Mouse (Mus musculus): ENCODE results near the gene Carm1. TPM values are rescaled to one million over a fixed set of nuclear protein-coding genes. Genes with fewer than 3 reads are reported as not detected.

Carm1 gene
- polyA plus RNA-seq, 1 experiment from 2014 or later = 9.3 TPM

GRCm38 (mm10) chr9:21625342-21626339, 78.9 kb downstream of the Carm1 start:
- no peak overlapping the region for H3K27ac ChIP-seq (ENCODE audit: low read length)
- H3K9ac ChIP-seq (ENCODE audit: low read depth, low read length) = no peak overlapping the region
- no peak for ATAC-seq (ENCODE audit: low read depth)
- H3K4me2 ChIP-seq (ENCODE audit: low read depth, low read length) = no peak overlapping the region
- 75% methylated on average over 9 of the region's 10 CpGs for WGBS (ENCODE audit: insufficient replicate concordance)
- H3K9me3 ChIP-seq (replicated peaks; ENCODE audit: control insufficient read depth, low read length) = no peaks in the 10 kb centered on the region
- no peaks in the 10 kb centered on the region for H3K36me3 ChIP-seq (ENCODE audit: control insufficient read depth, insufficient read depth)
- H3K27me3 ChIP-seq (ENCODE audit: control insufficient read depth, insufficient read depth, low read depth, low read length) = no peaks in the 10 kb centered on the region
- H3K4me3 ChIP-seq (ENCODE audit: low read depth, low read length) = no peak overlapping the region
- H3K4me1 ChIP-seq (ENCODE audit: control insufficient read depth, low read depth, low read length) = peaks cover 4% of the 10 kb centered on the region

GRCm38 (mm10) chr9:21626571-21626970, 79.9 kb downstream of the Carm1 start:
- Histone ChIP-seq H3K4me3 (ENCODE audit: low read depth, low read length) (no peak overlapping the region), H3K9me3 (replicated peaks; ENCODE audit: control insufficient read depth, low read length) (no peaks in the 10 kb centered on the region), H3K36me3 (ENCODE audit: control insufficient read depth, insufficient read depth) (no peaks in the 10 kb centered on the region), H3K27ac (ENCODE audit: low read length) (no peak overlapping the region), H3K9ac (ENCODE audit: low read depth, low read length) (no peak overlapping the region), H3K27me3 (ENCODE audit: control insufficient read depth, insufficient read depth, low read depth, low read length) (no peaks in the 10 kb centered on the region), H3K4me2 (ENCODE audit: low read depth, low read length) (no peak overlapping the region), H3K4me1 (ENCODE audit: control insufficient read depth, low read depth, low read length) (peaks cover 4% of the 10 kb centered on the region)
- ATAC-seq (ENCODE audit: low read depth) = no peak

- Histone ChIP-seq H3K36me3 (ENCODE audit: control insufficient read depth, insufficient read depth) (no peaks in the 10 kb centered on the region), H3K4me3 (ENCODE audit: low read depth, low read length) (no peak overlapping the region), H3K4me1 (ENCODE audit: control insufficient read depth, low read depth, low read length) (peaks cover 4% of the 10 kb centered on the region), H3K9ac (ENCODE audit: low read depth, low read length) (no peak overlapping the region), H3K27ac (ENCODE audit: low read length) (no peak overlapping the region), H3K9me3 (replicated peaks; ENCODE audit: control insufficient read depth, low read length) (no peaks in the 10 kb centered on the region), H3K27me3 (ENCODE audit: control insufficient read depth, insufficient read depth, low read depth, low read length) (no peaks in the 10 kb centered on the region), H3K4me2 (ENCODE audit: low read depth, low read length) (no peak overlapping the region)
- 72% methylated on average over 5 of the region's 5 CpGs for WGBS (ENCODE audit: insufficient replicate concordance)
- no peak for ATAC-seq (ENCODE audit: low read depth)
Measured at GRCm38 (mm10) chr9:21627145-21627795, 80.6 kb downstream of the Carm1 start.

- ATAC-seq (ENCODE audit: low read depth) = no peak
- Histone ChIP-seq H3K27ac (ENCODE audit: low read length) (no peak overlapping the region), H3K9ac (ENCODE audit: low read depth, low read length) (no peak overlapping the region), H3K36me3 (ENCODE audit: control insufficient read depth, insufficient read depth) (peaks cover 7% of the 10 kb centered on the region), H3K27me3 (ENCODE audit: control insufficient read depth, insufficient read depth, low read depth, low read length) (no peaks in the 10 kb centered on the region), H3K4me2 (ENCODE audit: low read depth, low read length) (no peak overlapping the region), H3K9me3 (replicated peaks; ENCODE audit: control insufficient read depth, low read length) (no peaks in the 10 kb centered on the region), H3K4me1 (ENCODE audit: control insufficient read depth, low read depth, low read length) (no peaks in the 10 kb centered on the region), H3K4me3 (ENCODE audit: low read depth, low read length) (no peak overlapping the region)
- 64% methylated on average over 3 of the region's 3 CpGs for WGBS (ENCODE audit: insufficient replicate concordance)
Measured at GRCm38 (mm10) chr9:21630673-21631072, 84.0 kb downstream of the Carm1 start.

GRCm38 (mm10) chr9:21633106-21633505, 86.4 kb downstream of the Carm1 start:
- H3K4me2 ChIP-seq (ENCODE audit: low read depth, low read length) = no peak overlapping the region
- no peaks in the 10 kb centered on the region for H3K27me3 ChIP-seq (ENCODE audit: control insufficient read depth, insufficient read depth, low read depth, low read length)
- ATAC-seq (ENCODE audit: low read depth) = no peak
- H3K36me3 ChIP-seq (ENCODE audit: control insufficient read depth, insufficient read depth) = peaks cover 29% of the 10 kb centered on the region
- 72% methylated on average over 3 of the region's 3 CpGs for WGBS (ENCODE audit: insufficient replicate concordance)
- H3K9ac ChIP-seq (ENCODE audit: low read depth, low read length) = no peak overlapping the region
- no peaks in the 10 kb centered on the region for H3K9me3 ChIP-seq (replicated peaks; ENCODE audit: control insufficient read depth, low read length)
- no peaks in the 10 kb centered on the region for H3K4me1 ChIP-seq (ENCODE audit: control insufficient read depth, low read depth, low read length)
- H3K4me3 ChIP-seq (ENCODE audit: low read depth, low read length) = no peak overlapping the region
- no peak overlapping the region for H3K27ac ChIP-seq (ENCODE audit: low read length)

- H3K36me3 ChIP-seq (ENCODE audit: control insufficient read depth, insufficient read depth) = peaks cover 49% of the 10 kb centered on the region
- no peak overlapping the region for H3K27ac ChIP-seq (ENCODE audit: low read length)
- H3K9me3 ChIP-seq (replicated peaks; ENCODE audit: control insufficient read depth, low read length) = no peaks in the 10 kb centered on the region
- no peak overlapping the region for H3K4me2 ChIP-seq (ENCODE audit: low read depth, low read length)
- 80% methylated on average over 7 of the region's 7 CpGs for WGBS (ENCODE audit: insufficient replicate concordance)
- no peak for ATAC-seq (ENCODE audit: low read depth)
- H3K4me3 ChIP-seq (ENCODE audit: low read depth, low read length) = no peak overlapping the region
- no peaks in the 10 kb centered on the region for H3K4me1 ChIP-seq (ENCODE audit: control insufficient read depth, low read depth, low read length)
- no peaks in the 10 kb centered on the region for H3K27me3 ChIP-seq (ENCODE audit: control insufficient read depth, insufficient read depth, low read depth, low read length)
- no peak overlapping the region for H3K9ac ChIP-seq (ENCODE audit: low read depth, low read length)
Measured at GRCm38 (mm10) chr9:21635639-21636038, 88.9 kb downstream of the Carm1 start.

- peaks cover 69% of the 10 kb centered on the region for H3K36me3 ChIP-seq (ENCODE audit: control insufficient read depth, insufficient read depth)
Measured at GRCm38 (mm10) chr9:21639031-21639430, 92.3 kb downstream of the Carm1 start.

More at GRCm38 (mm10) chr9:21639031-21639430, 92.3 kb downstream of the Carm1 start:
- ATAC-seq (ENCODE audit: low read depth) = no peak
- H3K4me1 ChIP-seq (ENCODE audit: control insufficient read depth, low read depth, low read length) = no peaks in the 10 kb centered on the region
- H3K27ac ChIP-seq (ENCODE audit: low read length) = no peak overlapping the region
- H3K4me3 ChIP-seq (ENCODE audit: low read depth, low read length) = no peak overlapping the region
- H3K9me3 ChIP-seq (replicated peaks; ENCODE audit: control insufficient read depth, low read length) = no peaks in the 10 kb centered on the region
- WGBS (ENCODE audit: insufficient replicate concordance) = 92% methylated on average over 11 of the region's 11 CpGs
- no peak overlapping the region for H3K9ac ChIP-seq (ENCODE audit: low read depth, low read length)
- no peaks in the 10 kb centered on the region for H3K27me3 ChIP-seq (ENCODE audit: control insufficient read depth, insufficient read depth, low read depth, low read length)
- no peak overlapping the region for H3K4me2 ChIP-seq (ENCODE audit: low read depth, low read length)

Data from liver, embryonic 16.5 days (tissue).